Mouse (Mus musculus): ENCODE measurements around the gene Ostm1. TPM values are rescaled to one million over a fixed set of nuclear protein-coding genes. Genes with fewer than 3 reads are reported as not detected.

Gene Ostm1
- 7.1 and 8.0 TPM in 2 replicates for polyA plus RNA-seq (2012; rRNA removed)

DNA sequence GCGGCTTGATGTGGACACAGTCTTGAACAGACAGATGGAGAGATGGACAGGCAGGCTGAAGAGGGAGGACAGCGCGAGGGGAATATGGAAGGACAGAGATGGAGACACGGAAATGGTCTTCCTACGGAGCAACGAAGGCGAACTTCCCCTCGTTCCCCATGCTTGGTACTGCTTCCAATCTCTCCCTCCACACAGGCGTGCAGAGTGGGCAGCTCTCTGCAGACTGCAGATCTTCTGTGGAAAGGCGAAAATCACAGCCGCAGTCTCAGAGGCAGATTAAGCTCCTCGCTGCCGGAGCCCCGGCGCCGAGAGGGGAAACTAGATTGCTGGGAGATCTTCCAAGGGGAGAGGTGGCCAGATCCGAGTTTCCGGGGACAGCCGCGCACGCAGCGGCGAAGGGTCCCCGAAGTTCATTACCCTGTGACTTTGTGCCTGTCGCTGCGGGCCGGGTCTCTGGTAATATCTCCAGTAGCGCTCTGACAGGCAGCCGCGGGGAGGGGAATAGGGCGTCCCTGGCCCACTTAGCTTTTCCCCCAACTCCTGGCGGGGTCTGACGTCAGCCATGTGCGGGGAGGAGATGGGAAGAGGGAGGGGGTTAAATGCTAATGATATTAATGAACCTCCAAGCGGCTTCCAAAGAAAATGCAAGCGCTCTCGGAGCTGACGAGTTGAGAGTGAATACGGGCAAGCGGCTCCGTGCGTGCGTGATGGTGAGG lies at the start of gene Ostm1, which contains the start of gene Nr2e1:
Gene Ostm1 (plus strand): TSS at position 666 of the 716 bp plus-strand sequence.
Gene Nr2e1 (minus strand): TSS at position 476 of the 716 bp plus-strand sequence.

Other genes with a start within 250 kb of the Ostm1 start
- 1.6 and 2.0 TPM in 2 replicates for gene Afg1l, start 105.3 kb upstream of the Ostm1 start, polyA plus RNA-seq (2012; rRNA removed)
- gene Snx3, start 81.8 kb upstream of the Ostm1 start, polyA plus RNA-seq (2012; rRNA removed), result 175 and 188 TPM in 2 replicates
- gene Nr2e1, start 190 bp upstream of the Ostm1 start, polyA plus RNA-seq (2012; rRNA removed), result 0.03 TPM in 1 of 2 replicates, not detected in the other
- 12.9 and 15.5 TPM in 2 replicates for gene Sec63, start 177.7 kb downstream of the Ostm1 start, polyA plus RNA-seq (2012; rRNA removed)

Data from liver, embryonic 14 days (tissue).